Mouse (Mus musculus) lung, postnatal 0 days (tissue): ENCODE measurements around the gene Pcsk4.

Source experiments
- CTCF ChIP-seq: IDR thresholded peaks from 2 replicates; pipeline ENCODE4 v1.5.1; 2016; ENCODE audit warnings: antibody characterized with exemption, mild to moderate bottlenecking
- EP300 ChIP-seq: IDR thresholded peaks from 2 replicates; pipeline ENCODE4 v1.6.1; 2016; ENCODE audit warnings: antibody characterized with exemption, mild to moderate bottlenecking, control low read depth

DNA sequence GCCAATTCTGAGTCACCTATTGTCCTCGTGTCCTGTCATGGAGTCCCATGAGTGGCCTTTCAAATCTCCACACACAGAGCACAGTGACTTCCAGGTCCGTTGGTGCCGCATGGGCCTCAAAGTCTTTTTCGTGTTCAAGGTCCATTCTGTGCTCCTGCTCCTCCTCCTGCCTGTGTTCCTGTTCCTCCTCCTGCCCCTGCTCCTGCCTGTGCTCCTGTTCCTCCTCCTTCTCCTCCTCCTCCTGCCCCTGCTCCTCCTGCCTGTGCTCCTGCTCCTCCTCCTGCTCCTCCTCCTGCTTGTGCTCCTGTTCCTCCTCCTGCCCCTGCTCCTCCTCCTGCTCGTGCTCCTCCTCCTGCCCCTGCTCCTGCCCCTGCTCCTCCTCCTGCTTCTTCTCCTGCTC lies 38.7 kb upstream of the Pcsk4 start:
- TF ChIP-seq CTCF (no peak), EP300 (no peak)
